Mouse (Mus musculus): ENCODE measurements around the gene Timm29. TPM values are rescaled to one million over a fixed set of nuclear protein-coding genes. Genes with fewer than 3 reads are reported as not detected.

Timm29 gene
- polyA plus RNA-seq, 1 experiment from 2014 or later = 32.7 TPM

GRCm38 (mm10) chr9:21627145-21627795, 34.7 kb downstream of the Timm29 start:
- Histone ChIP-seq H3K36me3 (replicated peaks) (peaks cover 72% of the 10 kb centered on the region), H3K27ac (replicated peaks) (no peak overlapping the region), H3K9me3 (no peaks in the 10 kb centered on the region), H3K4me1 (0 out of 2 replicates have a peak, but pooled peaks cover 4% of the 10 kb centered on the region), H3K4me3 (no peak overlapping the region), H3K27me3 (replicated peaks; ENCODE audit: low read depth, poor library complexity, severe bottlenecking) (no peaks in the 10 kb centered on the region)
- no peak for DNase-seq (ENCODE audit: low spot score)
- WGBS = 91% methylated on average over 5 of the region's 5 CpGs

GRCm38 (mm10) chr9:21630673-21631072, 38.2 kb downstream of the Timm29 start:
- WGBS = 88% methylated on average over 3 of the region's 3 CpGs
- H3K27me3 ChIP-seq (replicated peaks; ENCODE audit: low read depth, poor library complexity, severe bottlenecking) = no peaks in the 10 kb centered on the region
- H3K36me3 ChIP-seq (replicated peaks) = peaks cover 79% of the 10 kb centered on the region
- no peaks in the 10 kb centered on the region for H3K4me1 ChIP-seq
- no peak overlapping the region for H3K4me3 ChIP-seq
- DNase-seq (ENCODE audit: low spot score) = peak; percentile 27
- H3K9me3 ChIP-seq = no peaks in the 10 kb centered on the region
- no peak overlapping the region for H3K27ac ChIP-seq (replicated peaks)

GRCm38 (mm10) chr9:21633106-21633505, 40.6 kb downstream of the Timm29 start:
- no peak overlapping the region for H3K4me3 ChIP-seq
- no peak for DNase-seq (ENCODE audit: low spot score)
- no peaks in the 10 kb centered on the region for H3K27me3 ChIP-seq (replicated peaks; ENCODE audit: low read depth, poor library complexity, severe bottlenecking)
- 84% methylated on average over 3 of the region's 3 CpGs for WGBS
- peaks cover 86% of the 10 kb centered on the region for H3K36me3 ChIP-seq (replicated peaks)
- H3K27ac ChIP-seq (replicated peaks) = no peak overlapping the region
- no peaks in the 10 kb centered on the region for H3K9me3 ChIP-seq
- no peaks in the 10 kb centered on the region for H3K4me1 ChIP-seq

GRCm38 (mm10) chr9:21635639-21636038, 43.1 kb downstream of the Timm29 start:
- peaks cover 97% of the 10 kb centered on the region for H3K36me3 ChIP-seq (replicated peaks)

GRCm38 (mm10) chr9:21639031-21639430, 46.5 kb downstream of the Timm29 start:
- H3K36me3 ChIP-seq (replicated peaks) = peaks cover 100% of the 10 kb centered on the region
- H3K4me3 ChIP-seq = no peak overlapping the region
- WGBS = 96% methylated on average over 11 of the region's 11 CpGs

More at GRCm38 (mm10) chr9:21635639-21636038, 43.1 kb downstream of the Timm29 start:
- no peak for DNase-seq (ENCODE audit: low spot score)
- Histone ChIP-seq H3K4me3 (no peak overlapping the region), H3K27ac (replicated peaks) (no peak overlapping the region), H3K4me1 (no peaks in the 10 kb centered on the region), H3K9me3 (no peaks in the 10 kb centered on the region), H3K27me3 (replicated peaks; ENCODE audit: low read depth, poor library complexity, severe bottlenecking) (no peaks in the 10 kb centered on the region)
- 86% methylated on average over 7 of the region's 7 CpGs for WGBS

More at GRCm38 (mm10) chr9:21639031-21639430, 46.5 kb downstream of the Timm29 start:
- DNase-seq (ENCODE audit: low spot score) = no peak
- no peaks in the 10 kb centered on the region for H3K9me3 ChIP-seq
- H3K27me3 ChIP-seq (replicated peaks; ENCODE audit: low read depth, poor library complexity, severe bottlenecking) = no peaks in the 10 kb centered on the region
- H3K27ac ChIP-seq (replicated peaks) = no peak overlapping the region
- no peaks in the 10 kb centered on the region for H3K4me1 ChIP-seq

MicroRNAs encoded within 50 kb of the gene (microRNA counts, 519-probe panel; counts per million panel counts)
- 188 counts per million, percentile 57 among the panel's probes with 10 or more counts for microRNA mmu-miR-1946b

Small RNA genes lying within 50 kb of the gene (microRNA-seq; reads per million reads assigned to microRNA genes)
- not detected for gene Mir1946b

Other genes with a start within 250 kb of the Timm29 start
- gene Ilf3, start 224.9 kb upstream of the Timm29 start, polyA plus RNA-seq (2016; fragmentation: Nextera tagmentation; extraction: Ambion mirVana) = 341 and 343 TPM in 2 replicates
- gene Qtrt1, start 180.9 kb upstream of the Timm29 start, polyA plus RNA-seq (2016; fragmentation: Nextera tagmentation; extraction: Ambion mirVana) = 64.0 and 71.1 TPM in 2 replicates
- gene Dnm2, start 167.8 kb upstream of the Timm29 start, polyA plus RNA-seq (2016; fragmentation: Nextera tagmentation; extraction: Ambion mirVana) = 72.9 and 73.7 TPM in 2 replicates
- 119 and 121 TPM in 2 replicates for gene Tmed1, start 82.5 kb upstream of the Timm29 start, polyA plus RNA-seq (2016; fragmentation: Nextera tagmentation; extraction: Ambion mirVana)
- 4.7 and 4.9 TPM in 2 replicates for gene AB124611, start 66.5 kb upstream of the Timm29 start, polyA plus RNA-seq (2016; fragmentation: Nextera tagmentation; extraction: Ambion mirVana)
- gene Carm1, start 45.8 kb upstream of the Timm29 start, polyA plus RNA-seq (2016; fragmentation: Nextera tagmentation; extraction: Ambion mirVana) = 73.1 and 84.1 TPM in 2 replicates
- gene Yipf2, start 106 bp downstream of the Timm29 start, polyA plus RNA-seq (2016; fragmentation: Nextera tagmentation; extraction: Ambion mirVana) = 19.0 and 21.2 TPM in 2 replicates
- gene Smarca4, start 23.4 kb downstream of the Timm29 start, polyA plus RNA-seq (2016; fragmentation: Nextera tagmentation; extraction: Ambion mirVana) = 157 and 165 TPM in 2 replicates
- 51.6 and 55.9 TPM in 2 replicates for gene Ldlr, start 130.8 kb downstream of the Timm29 start, polyA plus RNA-seq (2016; fragmentation: Nextera tagmentation; extraction: Ambion mirVana)
- 187 TPM in 2 replicates for gene Spc24, start 167.6 kb downstream of the Timm29 start, polyA plus RNA-seq (2016; fragmentation: Nextera tagmentation; extraction: Ambion mirVana)
- 15.3 and 17.8 TPM in 2 replicates for gene Kank2, start 206.0 kb downstream of the Timm29 start, polyA plus RNA-seq (2016; fragmentation: Nextera tagmentation; extraction: Ambion mirVana)
- gene Angptl8, start 242.8 kb downstream of the Timm29 start, polyA plus RNA-seq (2016; fragmentation: Nextera tagmentation; extraction: Ambion mirVana) = 0.48 and 0.52 TPM in 2 replicates